23 mouse cellular contexts compared by ENCODE assay signal in the genomic region with DNA sequence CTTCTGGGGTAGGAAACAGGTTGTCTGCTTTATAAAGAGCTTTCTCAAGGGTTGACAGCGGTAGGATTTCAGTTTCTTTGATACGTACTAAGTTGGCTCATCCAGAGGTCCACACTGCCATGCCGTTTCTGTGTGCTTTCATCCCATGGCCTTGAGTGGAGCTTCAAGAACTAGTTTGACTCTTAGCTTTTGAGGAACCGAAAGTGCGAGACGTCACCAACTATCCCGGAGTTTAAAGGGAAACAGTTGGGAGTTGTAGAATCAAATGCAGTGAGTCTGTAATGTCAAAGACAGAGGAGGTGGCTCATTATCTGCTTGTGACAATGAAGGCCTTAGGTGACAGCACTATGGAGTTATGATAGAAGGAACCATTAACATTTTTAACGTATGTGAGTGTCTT. TPM values are rescaled to one million over a fixed set of nuclear protein-coding genes. Genes with fewer than 3 reads are reported as not detected.
A peak's percentile ranks its signal among the peaks of the same experiment; 100 is the strongest.
DNase-seq lines count a peak whose midpoint lies in the region; ATAC-seq and TF ChIP-seq lines count a peak whose summit lies in the region.
"Had no signal": no experiment of that assay in that cellular context is flagged by ENCODE, and none has a peak within 500 bp of the region (broad histone marks: within the 10 kb centered on the region; RNA-seq: fewer than 3 reads in every experiment).

No protein-coding gene starts in this region.

- WGBS in liver, embryonic 11.5 days: 86% methylated on average over 8 of the region's 8 CpGs
- 83% methylated on average over 8 of the region's 8 CpGs for WGBS in liver, embryonic 15.5 days (ENCODE audit: insufficient replicate concordance)
- WGBS in forebrain, embryonic 15.5 days: 96% methylated on average over 8 of the region's 8 CpGs
- WGBS in stomach, postnatal 0 days: 94% methylated on average over 8 of the region's 8 CpGs
- 94% methylated on average over 8 of the region's 8 CpGs for WGBS in hindbrain, embryonic 11.5 days

- no peaks in the 10 kb centered on the region for H3K27me3 ChIP-seq in liver, embryonic 11.5 days (replicated peaks; ENCODE audit: control insufficient read depth, insufficient read depth, low read length)
- H3K27me3 ChIP-seq in ES-Bruce4 (ENCODE audit: control insufficient read depth, insufficient read depth, low read length, poor library complexity, severe bottlenecking): no peaks in the 10 kb centered on the region
- no peaks in the 10 kb centered on the region for H3K27me3 ChIP-seq in liver, embryonic 15.5 days
- no peaks in the 10 kb centered on the region for H3K27me3 ChIP-seq in forebrain, embryonic 15.5 days
- H3K27me3 ChIP-seq in stomach, postnatal 0 days (ENCODE audit: control insufficient read depth, insufficient read depth, low read length): no peaks in the 10 kb centered on the region
- H3K27me3 ChIP-seq in hindbrain, embryonic 11.5 days (ENCODE audit: control insufficient read depth, insufficient read depth, low read length): no peaks in the 10 kb centered on the region
- H3K27me3 ChIP-seq: heart, embryonic 15.5 days; hindbrain, embryonic 15.5 days had no signal

- peak overlapping the region; percentile 40; the same call in 1 of the 2 replicates for H3K4me2 ChIP-seq in liver, embryonic 11.5 days
- peak overlapping the region; percentile 54 for H3K4me2 ChIP-seq in liver, embryonic 15.5 days
- no peak overlapping the region for H3K4me2 ChIP-seq in forebrain, embryonic 15.5 days (replicated peaks)
- no peak overlapping the region for H3K4me2 ChIP-seq in stomach, postnatal 0 days (replicated peaks; ENCODE audit: low read depth)
- no peak overlapping the region for H3K4me2 ChIP-seq in hindbrain, embryonic 11.5 days (replicated peaks; ENCODE audit: low read depth, low read length)
- H3K4me2 ChIP-seq: heart, embryonic 11.5 days; heart, embryonic 15.5 days; hindbrain, embryonic 15.5 days had no signal

- TF ChIP-seq POLR2A in ES-Bruce4 (IDR thresholded peaks at IDR 0.05; ENCODE audit: insufficient read depth, low read length): no peak

- no peak for TF ChIP-seq EP300 in ES-Bruce4 (IDR thresholded peaks at IDR 0.05; ENCODE audit: insufficient read depth, low read depth, low read length)
- no peak for TF ChIP-seq EP300 in stomach, postnatal 0 days (optimal IDR thresholded peaks at IDR 0.05)

- no peak overlapping the region for H3K9ac ChIP-seq in liver, embryonic 11.5 days (ENCODE audit: low read depth, low read length)
- H3K9ac ChIP-seq in ES-Bruce4 (ENCODE audit: low read depth, poor library complexity, severe bottlenecking): no peak overlapping the region
- no peak overlapping the region for H3K9ac ChIP-seq in liver, embryonic 15.5 days
- no peak overlapping the region for H3K9ac ChIP-seq in forebrain, embryonic 15.5 days (replicated peaks)
- H3K9ac ChIP-seq in stomach, postnatal 0 days (ENCODE audit: low read length): no peak overlapping the region
- H3K9ac ChIP-seq in hindbrain, embryonic 11.5 days (ENCODE audit: low read depth, low read length): no peak overlapping the region
- H3K9ac ChIP-seq: heart, embryonic 15.5 days; hindbrain, embryonic 15.5 days had no signal

- no peak for DNase-seq in liver, embryonic 11.5 days (ENCODE audit: low spot score)
- no peak for DNase-seq in liver
- no peak for DNase-seq in stomach, postnatal 0 days (ENCODE audit: low spot score)
- no peak for DNase-seq in hindbrain, embryonic 11.5 days (ENCODE audit: low spot score)
- DNase-seq: adrenal gland, adult 2 months; adrenal gland, postnatal 25 days; B cell, adult 2 months; cerebellum, adult 18-20 months; cerebellum, postnatal 10 days; gastrocnemius, postnatal 10 days; heart, adult 2 months; heart, postnatal 14 days had no signal

- 0 out of 2 replicates have a peak overlapping the region, but pooled peaks have one; percentile 11 for H3K27ac ChIP-seq in liver, embryonic 11.5 days (ENCODE audit: low read depth, low read length)
- peak overlapping the region; percentile 32; the same call in 1 of the 2 replicates for H3K27ac ChIP-seq in ES-Bruce4 (ENCODE audit: insufficient read depth, low read length)
- H3K27ac ChIP-seq in liver, embryonic 15.5 days (replicated peaks): peak overlapping the region; percentile 86
- no peak overlapping the region for H3K27ac ChIP-seq in forebrain, embryonic 15.5 days (replicated peaks)
- no peak overlapping the region for H3K27ac ChIP-seq in stomach, postnatal 0 days (replicated peaks)
- H3K27ac ChIP-seq in hindbrain, embryonic 11.5 days (ENCODE audit: low read depth, low read length): no peak overlapping the region
- H3K27ac ChIP-seq: embryonic facial prominence, embryonic 10.5 days; forebrain, embryonic 10.5 days; heart, adult 2 months; heart, embryonic 15.5 days; hindbrain, embryonic 10.5 days; hindbrain, embryonic 15.5 days had no signal

- H3K9me3 ChIP-seq in liver, embryonic 11.5 days (ENCODE audit: control insufficient read depth, low read length): no peaks in the 10 kb centered on the region
- no peaks in the 10 kb centered on the region for H3K9me3 ChIP-seq in ES-Bruce4 (replicated peaks; ENCODE audit: control insufficient read depth, insufficient read depth, low read length, poor library complexity, severe bottlenecking)
- H3K9me3 ChIP-seq in liver, embryonic 15.5 days (replicated peaks): no peaks in the 10 kb centered on the region
- H3K9me3 ChIP-seq in forebrain, embryonic 15.5 days: no peaks in the 10 kb centered on the region
- no peaks in the 10 kb centered on the region for H3K9me3 ChIP-seq in stomach, postnatal 0 days (ENCODE audit: control insufficient read depth, low read length)
- H3K9me3 ChIP-seq in hindbrain, embryonic 11.5 days (ENCODE audit: control insufficient read depth, low read length): no peaks in the 10 kb centered on the region
- H3K9me3 ChIP-seq: embryonic facial prominence, embryonic 10.5 days; forebrain, embryonic 10.5 days; heart, embryonic 15.5 days; hindbrain, embryonic 10.5 days; hindbrain, embryonic 15.5 days had no signal

- peaks cover 31% of the 10 kb centered on the region for H3K4me1 ChIP-seq in liver, embryonic 11.5 days (replicated peaks; ENCODE audit: control insufficient read depth, insufficient read depth, low read length)
- H3K4me1 ChIP-seq in ES-Bruce4 (ENCODE audit: control insufficient read depth, insufficient read depth, low read length): peaks cover 9% of the 10 kb centered on the region
- peaks cover 62% of the 10 kb centered on the region for H3K4me1 ChIP-seq in liver, embryonic 15.5 days (replicated peaks)
- H3K4me1 ChIP-seq in forebrain, embryonic 15.5 days: no peaks in the 10 kb centered on the region
- H3K4me1 ChIP-seq in stomach, postnatal 0 days (replicated peaks; ENCODE audit: control insufficient read depth, insufficient read depth): no peaks in the 10 kb centered on the region
- H3K4me1 ChIP-seq in hindbrain, embryonic 11.5 days (replicated peaks; ENCODE audit: control insufficient read depth, insufficient read depth, low read length): no peaks in the 10 kb centered on the region
- H3K4me1 ChIP-seq: hindbrain, embryonic 15.5 days had no signal

- ATAC-seq in liver, embryonic 11.5 days (replicated peaks; ENCODE audit: low FRiP score): no peak
- ATAC-seq in liver, embryonic 15.5 days (ENCODE audit: insufficient read depth): no peak
- no peak for ATAC-seq in forebrain, embryonic 15.5 days (replicated peaks)
- ATAC-seq in stomach, postnatal 0 days (ENCODE audit: low FRiP score, low TSS enrichment): no peak
- ATAC-seq in hindbrain, embryonic 11.5 days (ENCODE audit: low FRiP score): no peak
- ATAC-seq: CD4-positive, CD25-positive, alpha-beta regulatory T cell, adult 4 months; forebrain, embryonic 16.5 days had no signal

- no peak for TF ChIP-seq CTCF in ES-Bruce4 (IDR thresholded peaks at IDR 0.05; ENCODE audit: low read depth, low read length)
- TF ChIP-seq CTCF in stomach, postnatal 0 days (IDR thresholded peaks at IDR 0.05; ENCODE audit: low read depth): no peak

- no peak overlapping the region for H3K4me3 ChIP-seq in liver, embryonic 11.5 days (ENCODE audit: low read depth, low read length)
- H3K4me3 ChIP-seq in ES-Bruce4 (ENCODE audit: low read depth, low read length): no peak overlapping the region
- no peak overlapping the region for H3K4me3 ChIP-seq in liver, embryonic 15.5 days (replicated peaks)
- no peak overlapping the region for H3K4me3 ChIP-seq in forebrain, embryonic 15.5 days
- H3K4me3 ChIP-seq in stomach, postnatal 0 days (ENCODE audit: low read depth, low read length): no peak overlapping the region
- H3K4me3 ChIP-seq in hindbrain, embryonic 11.5 days (ENCODE audit: low read depth, low read length): no peak overlapping the region
- H3K4me3 ChIP-seq: embryonic facial prominence, embryonic 10.5 days; forebrain, embryonic 10.5 days; heart, adult 2 months; heart, embryonic 15.5 days; hindbrain, embryonic 10.5 days; hindbrain, embryonic 15.5 days had no signal

- H3K36me3 ChIP-seq in liver, embryonic 11.5 days (ENCODE audit: control insufficient read depth, insufficient read depth, low read length): no peaks in the 10 kb centered on the region
- no peaks in the 10 kb centered on the region for H3K36me3 ChIP-seq in ES-Bruce4 (ENCODE audit: control insufficient read depth, insufficient read depth, low read length, poor library complexity, severe bottlenecking)
- H3K36me3 ChIP-seq in liver, embryonic 15.5 days (replicated peaks): no peaks in the 10 kb centered on the region
- H3K36me3 ChIP-seq in forebrain, embryonic 15.5 days: no peaks in the 10 kb centered on the region
- no peaks in the 10 kb centered on the region; the same call in 1 of the 2 replicates for H3K36me3 ChIP-seq in stomach, postnatal 0 days (ENCODE audit: control insufficient read depth, insufficient read depth, low read length)
- H3K36me3 ChIP-seq in hindbrain, embryonic 11.5 days (ENCODE audit: control insufficient read depth, insufficient read depth, low read length): no peaks in the 10 kb centered on the region
- H3K36me3 ChIP-seq: hindbrain, embryonic 15.5 days had no signal

RNA-seq across cellular contexts. Expression of a gene that starts 49.6 kb away (rescaled TPM):
- 8.7 and 9.1 TPM in 2 replicates for polyA plus RNA-seq in liver, embryonic 11.5 days (2014; fragmentation: Nextera tagmentation; extraction: Ambion mirVana)
- 53.3 and 57.0 TPM in 2 replicates for polyA plus RNA-seq in ES-Bruce4 (2011; ENCODE audit: insufficient read depth, insufficient read length, low read depth, missing spikeins)
- polyA plus RNA-seq in liver, embryonic 15.5 days (2015; fragmentation: Nextera tagmentation; extraction: Ambion mirVana): 2.4 and 2.8 TPM in 2 replicates
- polyA plus RNA-seq in forebrain, embryonic 15.5 days (2015; fragmentation: Nextera tagmentation; extraction: Ambion mirVana): 17.4 and 19.5 TPM in 2 replicates
- polyA plus RNA-seq in stomach, postnatal 0 days (2015; fragmentation: Nextera tagmentation; extraction: Ambion mirVana): 3.4 and 3.7 TPM in 2 replicates
- polyA plus RNA-seq in hindbrain, embryonic 11.5 days (2014; fragmentation: Nextera tagmentation; extraction: Ambion mirVana): 13.8 and 19.0 TPM in 2 replicates

Comparison
In these comparisons a context has a peak if more than half of its experiments do, and no peak if none do; other contexts are left out.
1. H3K27ac ChIP-seq: peak in liver, embryonic 11.5 days (single experiment), ES-Bruce4 (single experiment) and liver, embryonic 15.5 days (single experiment); none in forebrain, embryonic 15.5 days (single experiment), stomach, postnatal 0 days (single experiment) and hindbrain, embryonic 11.5 days (single experiment).
2. H3K4me2 ChIP-seq: peak in liver, embryonic 11.5 days (single experiment) and liver, embryonic 15.5 days (single experiment); none in forebrain, embryonic 15.5 days (single experiment), stomach, postnatal 0 days (single experiment) and hindbrain, embryonic 11.5 days (single experiment).